Mouse (Mus musculus) ES-E14 (cell line): ENCODE measurements around the gene Gstp1. TPM values are rescaled to one million over a fixed set of nuclear protein-coding genes. Genes with fewer than 3 reads are reported as not detected.
"Not testable (repeated sequence)": the region's sequence is repeated elsewhere in the genome, so short reads cannot be mapped to it uniquely, and the experiment has no call there.

Experiments used
- DNase-seq: peaks from one replicate; pipeline ENCODE4 v3.0.0-alpha.2; 2013; ENCODE audit warnings: low read depth, low spot score
- H3K27ac ChIP-seq: 2 replicates; pipeline ENCODE4 v1.5.1; 2012; ENCODE audit warnings: low read depth, mild to moderate bottlenecking, low read length, moderate library complexity, mixed read lengths; ENCODE audit not compliant: poor library complexity, insufficient read depth, severe bottlenecking
- H3K36me3 ChIP-seq: 2 replicates; pipeline ENCODE4 v1.6.1; 2012; ENCODE audit warnings: mild to moderate bottlenecking, low read length, moderate library complexity, mixed read lengths; ENCODE audit not compliant: control insufficient read depth, poor library complexity, insufficient read depth, severe bottlenecking
- H3K4me1 ChIP-seq, 2 experiments: fragments of 150-350 bp in 1 of 2; sonication (generic) in 1 of 2; 2 replicates each; pipeline ENCODE4 v1.6.1; 2012; ENCODE audit warnings: low read length in 2 of 2, mild to moderate bottlenecking in 1 of 2, mixed read lengths in 1 of 2; ENCODE audit not compliant: control insufficient read depth in 2 of 2, insufficient read depth in 2 of 2, poor library complexity in 1 of 2
- H3K4me3 ChIP-seq, 2 experiments: fragments of 150-350 bp in 1 of 2; sonication (generic) in 1 of 2; 2 replicates each; pipeline ENCODE4 v1.5.1; 2012; ENCODE audit warnings: low read length in 2 of 2, low read depth in 1 of 2, mild to moderate bottlenecking in 1 of 2, mixed read lengths in 1 of 2; ENCODE audit not compliant: insufficient read depth in 1 of 2, poor library complexity in 1 of 2, severe bottlenecking in 1 of 2
- H3K9ac ChIP-seq: 2 replicates; pipeline ENCODE4 v1.6.1; 2012; ENCODE audit warnings: low read depth, mild to moderate bottlenecking, low read length, mixed read lengths; ENCODE audit not compliant: poor library complexity, insufficient read depth, severe bottlenecking
- H3K9me3 ChIP-seq: fragments of 150-350 bp; sonication (generic); 2 replicates; pipeline ENCODE4 v1.6.1; 2012; ENCODE audit warnings: low read depth, mild to moderate bottlenecking, low read length; ENCODE audit not compliant: control insufficient read depth, insufficient read depth
- CHD2 ChIP-seq: IDR thresholded peaks from 2 replicates; pipeline ENCODE4 v1.6.1; 2014; ENCODE audit warnings: mild to moderate bottlenecking, low read depth, low read length, inconsistent platforms
- HCFC1 ChIP-seq: IDR thresholded peaks from 2 replicates; pipeline ENCODE4 v1.6.1; 2012; ENCODE audit warnings: low read length, inconsistent platforms, borderline replicate concordance; ENCODE audit not compliant: insufficient read depth
- MAFK ChIP-seq: IDR thresholded peaks from 2 replicates; pipeline ENCODE4 v1.6.1; 2014; ENCODE audit warnings: mild to moderate bottlenecking, low read depth, low read length, inconsistent platforms; ENCODE audit not compliant: insufficient read depth
- ZC3H11A ChIP-seq: IDR thresholded peaks from 2 replicates; pipeline ENCODE4 v1.6.1; 2012; ENCODE audit warnings: low read depth, mild to moderate bottlenecking, inconsistent platforms, low read length, borderline replicate concordance
- ZNF384 ChIP-seq: IDR thresholded peaks from 2 replicates; pipeline ENCODE4 v1.6.1; 2012; ENCODE audit warnings: low read depth, low read length, inconsistent platforms
- in situ Hi-C, 2 experiments: fragments of 600-800 bp; cut with MboI; formaldehyde crosslinking; loops; one replicate each; pipeline ENCODE4 v1.15.1; 2025; ENCODE audit warnings: low sequenced_read_pairs in 2 of 2, inconsistent platforms in 1 of 2; ENCODE audit not compliant: unreplicated experiment in 2 of 2
- total RNA-seq: library from RNA; depleted of rRNA; stranded (reverse); fragments of 300-350 nt; gene quantifications from 2 replicates; pipeline ENCODE4 v1.2.3, GENCODE M21; 2012

Gene Gstp1
- total RNA-seq, 1 experiment: 146 TPM

GRCm38 (mm10) chr19:4060899-4061465, 23.2 kb upstream of the Gstp1 start:
- no peak for TF ChIP-seq ZC3H11A
- no peak for TF ChIP-seq MAFK
- no peak for TF ChIP-seq ZNF384
- no peak for TF ChIP-seq HCFC1
- TF ChIP-seq CHD2: no peak
- H3K4me3 ChIP-seq: no peak overlapping the region
- H3K9ac ChIP-seq: no peak overlapping the region
- in situ Hi-C loops: no loop called here
- DNase-seq: no peak
- no peak overlapping the region for H3K27ac ChIP-seq
- no peaks in the 10 kb centered on the region for H3K36me3 ChIP-seq
- H3K9me3 ChIP-seq: no peaks in the 10 kb centered on the region
- H3K4me1 ChIP-seq: peaks cover 12 to 30% of the 10 kb centered on the region in 2 experiments; a peak in 3 of 4 replicates

- H3K9me3 ChIP-seq, DNase-seq, H3K4me3 ChIP-seq, H3K27ac ChIP-seq, in situ Hi-C loops, H3K36me3 ChIP-seq, H3K9ac ChIP-seq: not testable (repeated sequence)
- peaks cover 16 to 36% of the 10 kb centered on the region in 2 experiments; a peak in 3 of 4 replicates for H3K4me1 ChIP-seq
These were observed 22.5 kb upstream of the Gstp1 start for GRCm38 (mm10) chr19:4060044-4060898.

GRCm38 (mm10) chr19:4059069-4059740, 21.4 kb upstream of the Gstp1 start, which contains the start of gene Gstp3:
Gene Gstp3, minus strand, starts transcription at chr19:4059569.
- peaks cover 16 to 36% of the 10 kb centered on the region in 2 experiments; a peak in 3 of 4 replicates for H3K4me1 ChIP-seq
- H3K9me3 ChIP-seq: no peaks in the 10 kb centered on the region
- no peak for DNase-seq
- H3K27ac ChIP-seq: peak within 1 kb of the TSS; percentile 9
- in situ Hi-C loops: no loop called here
- no peaks in the 10 kb centered on the region for H3K36me3 ChIP-seq
- H3K4me3 ChIP-seq: peak within 1 kb of the TSS; percentile 18 to 61; a peak in 3 of 4 replicates
- TF ChIP-seq HCFC1 (no peak), MAFK (peak; percentile 67; the same call in 1 of the 2 replicates), CHD2 (no peak), ZC3H11A (no peak), ZNF384 (no peak)
- no peak within 1 kb of the TSS for H3K9ac ChIP-seq

- in situ Hi-C loops: no loop called here
- no peaks in the 10 kb centered on the region for H3K36me3 ChIP-seq
- H3K9ac ChIP-seq: no peak overlapping the region
- H3K4me1 ChIP-seq: peaks cover 16 to 36% of the 10 kb centered on the region in 2 experiments; a peak in 3 of 4 replicates
- no peaks in the 10 kb centered on the region for H3K9me3 ChIP-seq
- H3K4me3 ChIP-seq: peak overlapping the region in 1 of 2 experiments; percentile 61; a peak in 1 of 4 replicates
- no peak for TF ChIP-seq MAFK
- TF ChIP-seq ZC3H11A: no peak
- no peak for TF ChIP-seq HCFC1
- TF ChIP-seq CHD2: no peak
- TF ChIP-seq ZNF384: no peak
- peak overlapping the region; percentile 9; the same call in 1 of the 2 replicates for H3K27ac ChIP-seq
- DNase-seq: no peak
These were observed 20.8 kb upstream of the Gstp1 start for GRCm38 (mm10) chr19:4058581-4058980.
